Mouse (Mus musculus) lung, adult 2 months (tissue): Measurements from ENCODE around the gene Sp140.
"Not testable (repeated sequence)": the region's sequence is repeated elsewhere in the genome, so short reads cannot be mapped to it uniquely, and the experiment has no call there.

Experiments used
- CTCF ChIP-seq: fragments of 200-500 bp; IDR thresholded peaks from 2 replicates; pipeline ENCODE4 v1.5.1; 2011; ENCODE audit warnings: mild to moderate bottlenecking, low read length, control low read depth; ENCODE audit not compliant: insufficient read depth
- POLR2A ChIP-seq: fragments of 200-500 bp; IDR thresholded peaks from 2 replicates; pipeline ENCODE4 v1.6.1; 2011; ENCODE audit warnings: low read depth, mild to moderate bottlenecking, control low read depth, low read length, borderline replicate concordance; ENCODE audit errors: extremely low read depth

DNA sequence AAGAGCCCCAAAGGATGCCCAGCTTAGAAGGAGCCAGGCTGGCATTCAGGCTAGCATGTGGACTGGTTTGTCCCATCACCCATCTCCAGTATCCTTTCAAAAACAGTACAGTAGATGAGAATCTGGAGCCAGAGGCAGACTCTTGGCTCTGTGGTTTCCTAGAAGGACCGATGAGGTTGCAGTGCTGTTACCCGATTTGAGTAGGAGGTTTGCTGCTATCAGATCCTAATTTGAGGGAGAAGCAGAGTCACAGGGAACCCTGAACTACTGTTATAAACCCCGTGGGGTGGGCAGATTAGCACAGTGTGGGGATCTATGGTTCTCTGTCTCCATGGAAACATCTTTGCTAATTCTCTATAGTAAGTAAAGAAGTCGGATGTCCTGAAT, 20.0 kb upstream of the Sp140 start:
- not testable (repeated sequence) for TF ChIP-seq CTCF, POLR2A
